Mouse (Mus musculus) ES-Bruce4 (cell line): ENCODE results near the gene Car6. TPM values are rescaled to one million over a fixed set of nuclear protein-coding genes. Genes with fewer than 3 reads are reported as not detected.
A peak's percentile ranks its signal among the peaks of the same experiment; 100 is the strongest.

ENCODE experiments used
- H3K27ac ChIP-seq: 2 replicates; pipeline ENCODE4 v1.5.1; 2012; ENCODE audit warnings: low read length, inconsistent platforms; ENCODE audit not compliant: insufficient read depth
- H3K27me3 ChIP-seq: 2 replicates; pipeline ENCODE4 v1.6.1; 2012; ENCODE audit warnings: mild to moderate bottlenecking, low read length, inconsistent platforms; ENCODE audit not compliant: control insufficient read depth, poor library complexity, insufficient read depth, severe bottlenecking
- H3K36me3 ChIP-seq: 2 replicates; pipeline ENCODE4 v1.6.1; 2012; ENCODE audit warnings: inconsistent platforms, mild to moderate bottlenecking, low read length, moderate library complexity; ENCODE audit not compliant: control insufficient read depth, poor library complexity, insufficient read depth, severe bottlenecking
- H3K4me1 ChIP-seq: one replicate; pipeline ENCODE4 v1.8.1; 2011; ENCODE audit warnings: low read length; ENCODE audit not compliant: control insufficient read depth, insufficient read depth
- H3K4me3 ChIP-seq: 2 replicates; pipeline ENCODE4 v1.5.1; 2011; ENCODE audit warnings: low read depth, mild to moderate bottlenecking, low read length
- H3K9ac ChIP-seq: 2 replicates; pipeline ENCODE4 v1.6.1; 2012; ENCODE audit warnings: low read depth, mild to moderate bottlenecking, inconsistent platforms; ENCODE audit not compliant: poor library complexity, severe bottlenecking
- H3K9me3 ChIP-seq: replicated peaks from 2 replicates; pipeline ENCODE4 v1.6.1; 2012; ENCODE audit warnings: mild to moderate bottlenecking, low read length, inconsistent platforms; ENCODE audit not compliant: control insufficient read depth, poor library complexity, insufficient read depth, severe bottlenecking
- CTCF ChIP-seq: IDR thresholded peaks from one replicate; pipeline ENCODE4 v1.8.1; 2011; ENCODE audit warnings: low read depth, low read length
- EP300 ChIP-seq: IDR thresholded peaks from 2 replicates; pipeline ENCODE4 v1.6.1; 2011; ENCODE audit warnings: low read depth, low read length; ENCODE audit not compliant: insufficient read depth
- POLR2A ChIP-seq: IDR thresholded peaks from one replicate; pipeline ENCODE4 v1.8.1; 2011; ENCODE audit warnings: low read length; ENCODE audit not compliant: insufficient read depth
- polyA plus RNA-seq: library from polyadenylated mRNA; stranded (reverse); fragments of >200 nt; gene quantifications from 2 replicates; pipeline ENCODE4 v1.2.4, GENCODE M21; 2011; ENCODE audit warnings: low read depth; ENCODE audit not compliant: missing spikeins, insufficient read depth, insufficient read length

Car6 gene
- polyA plus RNA-seq, 1 experiment = not detected

- no peak overlapping the region for H3K4me3 ChIP-seq
- no peaks in the 10 kb centered on the region for H3K9me3 ChIP-seq
- no peak for TF ChIP-seq POLR2A
- no peak for TF ChIP-seq EP300
- TF ChIP-seq CTCF = no peak
- no peak overlapping the region for H3K9ac ChIP-seq
- H3K27ac ChIP-seq = no peak overlapping the region
- H3K27me3 ChIP-seq = no peaks in the 10 kb centered on the region
- H3K36me3 ChIP-seq = no peaks in the 10 kb centered on the region
- H3K4me1 ChIP-seq = peaks cover 9% of the 10 kb centered on the region
Measured at GRCm38 (mm10) chr4:150225700-150226099, 24.6 kb upstream of the Car6 start.

- no peaks in the 10 kb centered on the region for H3K9me3 ChIP-seq
Measured at GRCm38 (mm10) chr4:150223830-150224229, 22.7 kb upstream of the Car6 start.

GRCm38 (mm10) chr4:150221017-150221640 lies 20.0 kb upstream of the Car6 start:
- no peak overlapping the region for H3K27ac ChIP-seq
- H3K27me3 ChIP-seq = no peaks in the 10 kb centered on the region
- no peaks in the 10 kb centered on the region for H3K36me3 ChIP-seq
- peak overlapping the region; percentile 3 for H3K9ac ChIP-seq
- peak overlapping the region; percentile 63 for H3K4me3 ChIP-seq
- H3K9me3 ChIP-seq = no peaks in the 10 kb centered on the region
- no peaks in the 10 kb centered on the region for H3K4me1 ChIP-seq
- TF ChIP-seq EP300 (no peak), CTCF (no peak), POLR2A (no peak)

More at GRCm38 (mm10) chr4:150223830-150224229, 22.7 kb upstream of the Car6 start:
- Histone ChIP-seq H3K27ac (no peak overlapping the region), H3K36me3 (no peaks in the 10 kb centered on the region), H3K27me3 (no peaks in the 10 kb centered on the region), H3K9ac (no peak overlapping the region), H3K4me1 (no peaks in the 10 kb centered on the region), H3K4me3 (no peak overlapping the region)
- no peak for TF ChIP-seq EP300
- no peak for TF ChIP-seq POLR2A
- no peak for TF ChIP-seq CTCF

- TF ChIP-seq POLR2A (peak; percentile 25), CTCF (no peak), EP300 (peak; percentile 53; the same call in 1 of the 2 replicates)
- Histone ChIP-seq H3K4me1 (no peaks in the 10 kb centered on the region), H3K27me3 (no peaks in the 10 kb centered on the region), H3K9ac (peak overlapping the region; percentile 3; the same call in 1 of the 2 replicates), H3K36me3 (no peaks in the 10 kb centered on the region), H3K4me3 (peak overlapping the region; percentile 63), H3K9me3 (no peaks in the 10 kb centered on the region), H3K27ac (no peak overlapping the region)
Measured at GRCm38 (mm10) chr4:150220584-150220983, 19.5 kb upstream of the Car6 start.

- no peaks in the 10 kb centered on the region for H3K27me3 ChIP-seq
Measured at GRCm38 (mm10) chr4:150219501-150220292, 18.6 kb upstream of the Car6 start.

GRCm38 (mm10) chr4:150217935-150218334 lies 16.8 kb upstream of the Car6 start:
- no peak overlapping the region for H3K9ac ChIP-seq
- H3K27me3 ChIP-seq = no peaks in the 10 kb centered on the region
- TF ChIP-seq EP300 = no peak
- no peak for TF ChIP-seq CTCF
- no peak for TF ChIP-seq POLR2A
- H3K9me3 ChIP-seq = no peaks in the 10 kb centered on the region
- no peak overlapping the region for H3K27ac ChIP-seq
- no peak overlapping the region for H3K4me3 ChIP-seq
- no peaks in the 10 kb centered on the region for H3K36me3 ChIP-seq
- H3K4me1 ChIP-seq = no peaks in the 10 kb centered on the region

More at GRCm38 (mm10) chr4:150219501-150220292, 18.6 kb upstream of the Car6 start:
- no peaks in the 10 kb centered on the region for H3K9me3 ChIP-seq
- no peak overlapping the region for H3K27ac ChIP-seq
- 0 out of 2 replicates have a peak overlapping the region, but pooled peaks have one; percentile 2 for H3K4me3 ChIP-seq
- H3K36me3 ChIP-seq = no peaks in the 10 kb centered on the region
- no peak overlapping the region for H3K9ac ChIP-seq
- no peak for TF ChIP-seq EP300
- peak; percentile 37 for TF ChIP-seq CTCF
- TF ChIP-seq POLR2A = no peak
- no peaks in the 10 kb centered on the region for H3K4me1 ChIP-seq
